Mouse (Mus musculus): ENCODE results near the gene Olfr187. TPM values are rescaled to one million over a fixed set of nuclear protein-coding genes. Genes with fewer than 3 reads are reported as not detected.

Olfr187 gene
- not detected in 2 replicates for polyA plus RNA-seq (2015; fragmentation: Nextera tagmentation; extraction: Ambion mirVana)

DNA sequence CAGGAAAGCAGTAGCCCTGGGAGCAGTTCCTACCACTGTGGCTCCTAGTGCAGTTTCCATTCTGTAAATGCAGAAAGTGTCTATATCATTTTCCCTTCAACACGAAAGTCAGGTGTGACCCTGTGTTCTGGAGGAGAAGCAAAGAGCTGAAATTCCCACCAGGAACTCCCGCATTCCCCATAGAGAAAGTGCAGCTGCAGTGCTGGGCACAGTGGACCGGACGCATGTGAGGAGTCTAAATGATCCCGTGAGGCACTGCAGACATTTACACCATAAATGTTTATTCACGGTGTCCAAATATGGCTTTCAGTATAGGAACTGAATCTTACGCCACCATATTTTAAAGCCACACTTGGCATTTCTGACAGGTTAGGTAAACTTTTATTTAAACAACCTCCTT is at the start of gene Olfr187:
Gene Olfr187, minus strand, starts transcription at position 58 of the 400 bp plus-strand sequence.

DNA sequence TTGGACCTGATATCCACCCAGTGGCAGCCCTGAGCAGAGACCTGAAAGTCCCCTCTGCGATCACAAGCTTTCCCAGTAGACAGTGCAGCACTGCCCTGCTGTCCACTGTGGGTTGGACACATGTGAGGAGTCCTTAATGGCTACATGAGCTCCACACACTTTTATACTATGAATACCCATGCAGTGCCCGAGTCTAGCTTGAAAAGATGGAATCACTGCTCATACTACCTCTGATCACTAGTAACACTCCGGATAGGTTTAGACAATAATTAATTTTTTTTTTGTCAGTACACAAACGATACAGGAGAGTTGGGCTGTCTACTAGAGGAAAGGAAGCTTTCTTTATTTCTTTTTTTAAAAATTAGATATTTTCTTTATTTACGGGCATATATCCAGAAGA is 38.3 kb upstream of the Olfr187 start, which contains the start of gene Olfr190:
Gene Olfr190, minus strand, starts transcription at position 101 of the 400 bp plus-strand sequence.

DNA sequence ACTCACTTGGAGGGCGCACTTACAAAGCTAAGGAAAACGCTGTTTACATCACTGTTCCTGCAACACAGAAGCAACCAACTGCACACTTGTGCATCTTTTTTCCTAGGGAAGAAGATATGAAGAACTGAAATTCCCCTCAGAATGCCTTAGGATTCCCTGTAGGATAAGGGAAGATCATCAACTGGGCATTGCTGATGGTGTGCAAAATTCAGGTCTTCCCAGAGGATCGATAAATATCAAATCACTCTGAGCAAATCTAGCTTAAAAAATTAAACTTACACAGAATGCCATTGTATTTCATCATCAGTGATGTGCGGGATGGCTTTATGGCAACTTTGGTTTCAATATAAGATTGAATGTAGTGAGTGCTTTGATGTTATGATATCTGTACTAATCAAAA is 9.4 kb downstream of the Olfr187 start, which contains the start of gene Olfr186:
Gene Olfr186, minus strand, starts transcription at position 101 of the 400 bp plus-strand sequence.

DNA sequence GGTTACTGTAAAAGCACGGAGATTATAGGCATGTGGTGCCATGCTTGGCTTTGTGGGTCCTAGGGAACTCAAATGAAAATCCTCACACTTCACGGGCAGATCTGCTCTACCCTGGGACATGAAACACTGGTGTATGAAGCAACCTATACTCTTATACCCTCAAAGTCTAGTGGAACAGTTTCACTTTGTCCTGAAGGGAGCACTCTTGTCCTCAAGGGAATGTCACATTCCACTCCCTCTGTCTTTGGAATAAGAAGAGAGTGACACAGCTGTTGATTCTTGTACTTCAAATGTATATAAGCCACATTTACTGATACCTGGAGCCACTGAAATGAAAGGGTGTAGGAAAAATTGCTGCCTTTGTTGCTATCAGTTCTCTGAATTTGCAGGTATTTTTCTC is 44.5 kb downstream of the Olfr187 start, which contains the start of gene Olfr183:
Gene Olfr183, plus strand, starts transcription at position 301 of the 400 bp plus-strand sequence.

Other genes starting within 250 kb of the Olfr187 start
- not detected in 2 replicates for gene Olfr173, start 239.5 kb downstream of the Olfr187 start, polyA plus RNA-seq (2015; fragmentation: Nextera tagmentation; extraction: Ambion mirVana)
- gene Olfr175-ps1, start 213.0 kb downstream of the Olfr187 start, polyA plus RNA-seq (2015; fragmentation: Nextera tagmentation; extraction: Ambion mirVana), result not detected in 2 replicates
- gene Olfr177, start 165.0 kb downstream of the Olfr187 start, polyA plus RNA-seq (2015; fragmentation: Nextera tagmentation; extraction: Ambion mirVana), result not detected in 2 replicates
- gene Olfr178, start 147.7 kb downstream of the Olfr187 start, polyA plus RNA-seq (2015; fragmentation: Nextera tagmentation; extraction: Ambion mirVana), result not detected in 2 replicates
- not detected in 2 replicates for gene Olfr181, start 111.0 kb downstream of the Olfr187 start, polyA plus RNA-seq (2015; fragmentation: Nextera tagmentation; extraction: Ambion mirVana)
- gene Olfr180, start 110.4 kb downstream of the Olfr187 start, polyA plus RNA-seq (2015; fragmentation: Nextera tagmentation; extraction: Ambion mirVana), result not detected in 2 replicates
- gene Olfr183, start 44.4 kb downstream of the Olfr187 start, polyA plus RNA-seq (2015; fragmentation: Nextera tagmentation; extraction: Ambion mirVana), result not detected in 2 replicates
- gene Olfr186, start 9.5 kb downstream of the Olfr187 start, polyA plus RNA-seq (2015; fragmentation: Nextera tagmentation; extraction: Ambion mirVana), result not detected in 2 replicates
- gene Olfr190, start 38.2 kb upstream of the Olfr187 start, polyA plus RNA-seq (2015; fragmentation: Nextera tagmentation; extraction: Ambion mirVana), result not detected in 2 replicates
- gene Olfr191, start 50.1 kb upstream of the Olfr187 start, polyA plus RNA-seq (2015; fragmentation: Nextera tagmentation; extraction: Ambion mirVana), result not detected in 2 replicates
- gene Olfr193, start 72.1 kb upstream of the Olfr187 start, polyA plus RNA-seq (2015; fragmentation: Nextera tagmentation; extraction: Ambion mirVana), result not detected in 2 replicates
- not detected in 2 replicates for gene Olfr194, start 81.3 kb upstream of the Olfr187 start, polyA plus RNA-seq (2015; fragmentation: Nextera tagmentation; extraction: Ambion mirVana)
- not detected in 2 replicates for gene Olfr195, start 107.3 kb upstream of the Olfr187 start, polyA plus RNA-seq (2015; fragmentation: Nextera tagmentation; extraction: Ambion mirVana)
- gene Olfr196, start 130.7 kb upstream of the Olfr187 start, polyA plus RNA-seq (2015; fragmentation: Nextera tagmentation; extraction: Ambion mirVana), result not detected in 2 replicates
- gene Olfr198, start 163.8 kb upstream of the Olfr187 start, polyA plus RNA-seq (2015; fragmentation: Nextera tagmentation; extraction: Ambion mirVana), result not detected in 2 replicates
- gene Olfr199, start 180.0 kb upstream of the Olfr187 start, polyA plus RNA-seq (2015; fragmentation: Nextera tagmentation; extraction: Ambion mirVana), result not detected in 2 replicates
- not detected in 2 replicates for gene Olfr201, start 232.9 kb upstream of the Olfr187 start, polyA plus RNA-seq (2015; fragmentation: Nextera tagmentation; extraction: Ambion mirVana)
- not detected in 2 replicates for gene Olfr202, start 247.0 kb upstream of the Olfr187 start, polyA plus RNA-seq (2015; fragmentation: Nextera tagmentation; extraction: Ambion mirVana)